Mouse (Mus musculus): Measurements from ENCODE around the gene B3glct. TPM values are rescaled to one million over a fixed set of nuclear protein-coding genes. Genes with fewer than 3 reads are reported as not detected.

The B3glct gene
- total RNA-seq, 2 experiments from 2014 or later, result 0.68 to 6.7 TPM

GRCm38 (mm10) chr5:149661428-149661827 is 16.6 kb upstream of the B3glct start:
- ATAC-seq (replicated peaks; ENCODE audit: low FRiP score, poor library complexity, severe bottlenecking), result no peak

- no peak for ATAC-seq (replicated peaks; ENCODE audit: low FRiP score, poor library complexity, severe bottlenecking)
Measured at GRCm38 (mm10) chr5:149662980-149663379, 15.1 kb upstream of the B3glct start.

- ATAC-seq (replicated peaks; ENCODE audit: low FRiP score, poor library complexity, severe bottlenecking), result no peak
Measured at GRCm38 (mm10) chr5:149663417-149663816, 14.6 kb upstream of the B3glct start.

- no peak for ATAC-seq (replicated peaks; ENCODE audit: low FRiP score, poor library complexity, severe bottlenecking)
Measured at GRCm38 (mm10) chr5:149677196-149677595, 834 bp upstream of the B3glct start.

- peak; percentile 37 for ATAC-seq (replicated peaks; ENCODE audit: low FRiP score, poor library complexity, severe bottlenecking)
Measured at GRCm38 (mm10) chr5:149678990-149679348, 939 bp downstream of the B3glct start.

GRCm38 (mm10) chr5:149679362-149679761 is 1.3 kb downstream of the B3glct start:
- no peak for ATAC-seq (replicated peaks; ENCODE audit: low FRiP score, poor library complexity, severe bottlenecking)

GRCm38 (mm10) chr5:149679886-149680285 is 1.9 kb downstream of the B3glct start:
- no peak for ATAC-seq (replicated peaks; ENCODE audit: low FRiP score, poor library complexity, severe bottlenecking)

GRCm38 (mm10) chr5:149680946-149681345 is 2.9 kb downstream of the B3glct start:
- ATAC-seq (replicated peaks; ENCODE audit: low FRiP score, poor library complexity, severe bottlenecking), result no peak

GRCm38 (mm10) chr5:149689860-149690259 is 11.8 kb downstream of the B3glct start:
- no peak for ATAC-seq (replicated peaks; ENCODE audit: low FRiP score, poor library complexity, severe bottlenecking)

GRCm38 (mm10) chr5:149692548-149692947 is 14.5 kb downstream of the B3glct start:
- ATAC-seq (replicated peaks; ENCODE audit: low FRiP score, poor library complexity, severe bottlenecking), result no peak

- ATAC-seq (replicated peaks; ENCODE audit: low FRiP score, poor library complexity, severe bottlenecking), result no peak
Measured at GRCm38 (mm10) chr5:149693200-149693599, 15.2 kb downstream of the B3glct start.

GRCm38 (mm10) chr5:149693968-149694367 is 15.9 kb downstream of the B3glct start:
- no peak for ATAC-seq (replicated peaks; ENCODE audit: low FRiP score, poor library complexity, severe bottlenecking)

- ATAC-seq (replicated peaks; ENCODE audit: low FRiP score, poor library complexity, severe bottlenecking), result no peak
Measured at GRCm38 (mm10) chr5:149695077-149695750, 17.2 kb downstream of the B3glct start.

GRCm38 (mm10) chr5:149702770-149703169 is 24.7 kb downstream of the B3glct start:
- no peak for ATAC-seq (replicated peaks; ENCODE audit: low FRiP score, poor library complexity, severe bottlenecking)

GRCm38 (mm10) chr5:149711545-149711944 is 33.5 kb downstream of the B3glct start:
- peak; percentile 40; the same call in 1 of the 2 replicates for ATAC-seq (replicated peaks; ENCODE audit: low FRiP score, poor library complexity, severe bottlenecking)

- ATAC-seq (replicated peaks; ENCODE audit: low FRiP score, poor library complexity, severe bottlenecking), result 0 out of 2 replicates have a peak, but pooled peaks have one; percentile 55
Measured at GRCm38 (mm10) chr5:149713170-149713774, 35.2 kb downstream of the B3glct start.

- no peak for ATAC-seq (replicated peaks; ENCODE audit: low FRiP score, poor library complexity, severe bottlenecking)
Measured at GRCm38 (mm10) chr5:149713834-149714233, 35.8 kb downstream of the B3glct start.

GRCm38 (mm10) chr5:149715571-149716328 is 37.7 kb downstream of the B3glct start:
- no peak for ATAC-seq (replicated peaks; ENCODE audit: low FRiP score, poor library complexity, severe bottlenecking)

- ATAC-seq (replicated peaks; ENCODE audit: low FRiP score, poor library complexity, severe bottlenecking), result no peak
Measured at GRCm38 (mm10) chr5:149716329-149716690, 38.3 kb downstream of the B3glct start.

- no peak for ATAC-seq (replicated peaks; ENCODE audit: low FRiP score, poor library complexity, severe bottlenecking)
Measured at GRCm38 (mm10) chr5:149731776-149732175, 53.7 kb downstream of the B3glct start.

GRCm38 (mm10) chr5:149737210-149737609 is 59.2 kb downstream of the B3glct start:
- ATAC-seq (replicated peaks; ENCODE audit: low FRiP score, poor library complexity, severe bottlenecking), result 0 out of 2 replicates have a peak, but pooled peaks have one; percentile 20
